Mouse (Mus musculus): ENCODE measurements around the gene Exoc2.

Exoc2 gene

DNA sequence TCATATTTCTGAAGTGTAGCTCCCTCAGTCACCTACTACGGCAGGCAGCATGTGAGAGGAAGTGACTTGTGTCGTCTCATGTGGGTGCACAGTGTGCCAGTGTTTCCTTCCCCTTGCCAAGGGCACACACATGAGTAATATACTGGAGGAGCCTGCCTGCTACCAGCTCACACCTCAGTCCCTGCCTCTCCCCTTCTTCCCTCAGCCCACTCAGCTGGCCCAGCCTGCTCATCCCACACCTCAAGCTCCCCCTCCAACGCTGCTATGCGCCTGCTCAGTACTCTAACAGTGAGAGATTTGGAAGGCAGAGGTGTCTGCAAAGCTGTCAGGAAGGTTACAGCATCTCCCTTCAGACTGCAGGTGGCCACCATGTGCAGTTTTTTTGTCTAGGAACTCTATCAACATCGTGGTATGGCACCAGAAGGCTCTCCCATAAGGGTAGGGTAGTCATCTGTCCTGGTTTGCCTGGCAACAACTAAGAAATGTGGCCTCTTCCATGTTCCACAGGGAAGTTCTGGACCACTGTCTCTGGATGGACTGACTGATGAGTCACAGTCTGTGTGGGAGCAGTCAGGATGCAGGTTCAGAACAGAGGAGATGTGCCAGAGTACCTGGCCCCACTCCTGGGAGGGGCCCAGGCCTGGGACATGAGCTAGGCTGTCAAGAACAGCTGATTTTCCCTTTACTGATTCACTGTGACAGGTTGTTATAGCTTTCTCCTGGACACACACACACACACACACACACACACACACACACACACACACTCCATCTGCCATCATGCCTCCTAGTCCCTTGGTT lies 187.5 kb downstream of the Exoc2 start:
- in situ Hi-C loops (cut with MboI, MseI): no loop called here

DNA sequence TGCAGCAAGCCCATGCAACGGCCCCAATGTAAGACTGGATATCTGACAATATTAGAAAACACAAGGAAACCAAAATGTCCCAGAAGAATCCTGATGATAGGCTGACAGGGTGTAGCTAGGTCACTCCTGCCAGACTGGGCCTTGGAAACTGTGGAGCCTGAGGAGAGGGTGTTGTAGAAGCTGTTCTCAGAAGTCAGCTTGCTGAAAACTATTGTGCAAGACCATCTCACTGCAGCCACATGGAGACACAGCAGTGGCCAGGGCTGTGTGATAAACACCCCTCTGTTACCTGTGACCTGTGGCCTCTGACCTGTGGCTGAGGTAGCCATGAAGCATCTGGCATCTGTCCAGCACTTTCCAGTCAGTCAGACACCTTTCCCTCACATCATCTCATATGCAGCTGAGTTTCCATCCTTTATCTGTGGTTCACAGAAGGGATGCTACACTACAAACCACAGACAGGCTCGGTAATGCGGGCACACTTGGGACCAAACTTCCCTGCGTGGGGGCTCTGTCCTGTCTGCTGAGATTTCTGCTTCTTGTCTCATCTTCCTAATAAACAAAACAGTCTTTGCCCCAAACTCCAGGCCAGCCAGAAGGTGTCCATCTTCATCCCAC lies 188.4 kb downstream of the Exoc2 start:
- in situ Hi-C loops (cut with MboI, MseI): no loop called here

DNA sequence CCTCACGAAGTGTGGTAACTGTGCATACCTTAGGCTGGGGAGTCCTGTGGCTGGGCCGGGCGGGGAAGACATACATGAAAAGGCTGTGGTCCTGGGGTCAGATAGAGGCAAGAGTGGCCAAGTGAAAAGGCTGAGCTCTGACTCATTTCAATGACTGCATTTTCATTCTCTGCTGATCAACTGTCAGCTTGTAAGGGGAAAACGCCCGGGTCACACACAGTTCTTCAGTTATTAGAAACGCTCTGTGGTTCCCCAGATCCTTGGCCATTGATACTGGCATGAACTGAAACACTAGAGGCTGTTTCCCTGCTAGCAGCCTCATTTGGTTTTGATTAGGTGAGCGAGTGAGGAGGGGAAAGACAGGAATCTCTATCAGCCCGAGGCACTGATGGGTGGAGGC lies 191.5 kb downstream of the Exoc2 start:
- in situ Hi-C loops (cut with MboI, MseI): no loop called here

DNA sequence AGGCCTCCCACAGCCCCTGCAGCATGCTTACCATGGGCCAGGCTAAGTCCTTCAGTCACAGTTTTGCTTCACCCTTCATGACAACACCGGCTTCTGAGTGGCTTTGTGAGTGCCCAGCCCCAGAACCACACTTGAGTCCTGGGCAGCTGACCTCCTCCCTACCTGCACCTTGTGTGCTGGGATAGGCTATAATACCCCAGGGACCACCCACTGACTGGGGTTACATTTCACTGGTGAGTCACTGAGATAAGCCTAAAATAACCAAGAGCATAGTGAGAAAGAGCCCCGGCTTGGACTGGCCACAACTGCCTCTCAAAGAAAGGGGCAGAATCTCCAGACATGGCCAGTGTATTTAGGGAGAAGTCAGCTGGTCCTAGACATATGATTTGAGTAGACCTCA lies 192.0 kb downstream of the Exoc2 start:
- in situ Hi-C loops (cut with MboI, MseI): no loop called here

DNA sequence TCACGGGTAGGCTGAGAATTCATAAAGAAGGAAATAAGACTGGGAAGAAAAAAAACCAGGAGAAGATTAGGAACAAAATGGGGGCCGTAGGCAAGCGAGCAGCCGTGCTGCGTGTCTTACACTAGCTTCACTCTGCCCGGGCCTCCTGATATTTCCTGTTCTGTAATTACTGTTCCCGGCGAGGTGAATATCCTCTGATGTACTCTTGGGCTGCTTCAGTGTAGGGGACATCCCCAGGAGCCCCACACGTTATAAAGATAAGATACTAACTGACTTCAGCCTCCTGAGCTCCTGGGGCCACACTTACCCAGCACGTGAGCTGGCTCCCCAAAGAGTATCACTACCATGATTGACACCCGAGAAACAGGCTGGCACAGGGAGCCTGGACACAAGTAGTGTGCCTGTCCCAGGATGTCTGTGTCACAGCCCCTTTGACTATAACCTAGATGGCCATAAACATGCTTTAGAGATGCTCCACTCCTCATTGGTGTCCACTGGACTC lies 196.2 kb downstream of the Exoc2 start:
- in situ Hi-C loops (cut with MboI, MseI): no loop called here

DNA sequence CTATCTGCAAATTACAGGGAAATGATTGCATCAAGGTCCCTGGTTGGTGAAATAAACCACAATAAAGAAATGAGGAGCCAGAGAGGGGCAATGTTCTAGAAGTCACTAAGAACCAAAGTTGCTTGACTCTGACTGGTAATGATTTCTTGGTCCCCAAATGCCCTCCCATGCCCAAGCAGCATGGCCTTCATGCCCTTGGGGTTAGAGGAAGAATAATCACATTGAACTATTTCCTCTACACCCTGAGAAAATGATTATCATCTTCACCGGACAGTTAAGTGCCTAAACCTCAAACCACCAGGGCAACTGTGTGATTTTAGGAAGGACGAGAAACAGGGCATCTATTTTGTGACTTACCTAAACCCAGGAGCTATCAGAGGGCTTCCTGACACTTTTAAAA lies 197.9 kb downstream of the Exoc2 start:
- in situ Hi-C loops (cut with MboI, MseI): no loop called here

DNA sequence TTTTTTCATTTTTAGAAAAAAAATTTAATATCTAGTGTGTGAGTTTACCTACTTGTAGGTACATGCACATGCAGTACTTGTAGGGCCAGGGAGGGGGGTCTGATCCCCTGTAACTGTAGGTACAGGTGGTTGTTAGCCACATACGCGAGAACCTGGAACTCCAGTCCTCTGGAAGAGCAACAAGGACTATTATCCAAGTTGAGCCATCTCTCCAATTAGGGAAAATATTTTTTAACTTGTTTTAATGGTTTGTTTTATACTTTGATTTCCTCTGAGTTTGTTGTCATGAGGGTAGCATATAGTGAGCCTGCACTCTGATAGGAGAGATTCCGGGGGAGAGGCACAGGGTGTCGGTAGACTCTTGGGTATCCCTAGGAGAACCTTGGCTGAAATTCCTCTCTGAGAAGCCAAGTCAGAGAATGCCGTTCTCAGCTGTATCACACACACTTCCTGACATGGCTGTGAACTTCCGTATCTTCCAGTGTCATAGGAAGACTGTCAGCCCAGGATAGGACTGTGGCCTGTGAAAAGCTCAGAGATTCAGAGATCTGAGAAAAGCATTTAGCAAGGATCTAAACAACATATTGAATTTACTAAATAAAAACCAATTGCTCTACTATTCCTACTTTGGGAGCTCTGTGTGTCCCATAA lies 206.3 kb downstream of the Exoc2 start:
- in situ Hi-C loops (cut with MboI, MseI): no loop called here

DNA sequence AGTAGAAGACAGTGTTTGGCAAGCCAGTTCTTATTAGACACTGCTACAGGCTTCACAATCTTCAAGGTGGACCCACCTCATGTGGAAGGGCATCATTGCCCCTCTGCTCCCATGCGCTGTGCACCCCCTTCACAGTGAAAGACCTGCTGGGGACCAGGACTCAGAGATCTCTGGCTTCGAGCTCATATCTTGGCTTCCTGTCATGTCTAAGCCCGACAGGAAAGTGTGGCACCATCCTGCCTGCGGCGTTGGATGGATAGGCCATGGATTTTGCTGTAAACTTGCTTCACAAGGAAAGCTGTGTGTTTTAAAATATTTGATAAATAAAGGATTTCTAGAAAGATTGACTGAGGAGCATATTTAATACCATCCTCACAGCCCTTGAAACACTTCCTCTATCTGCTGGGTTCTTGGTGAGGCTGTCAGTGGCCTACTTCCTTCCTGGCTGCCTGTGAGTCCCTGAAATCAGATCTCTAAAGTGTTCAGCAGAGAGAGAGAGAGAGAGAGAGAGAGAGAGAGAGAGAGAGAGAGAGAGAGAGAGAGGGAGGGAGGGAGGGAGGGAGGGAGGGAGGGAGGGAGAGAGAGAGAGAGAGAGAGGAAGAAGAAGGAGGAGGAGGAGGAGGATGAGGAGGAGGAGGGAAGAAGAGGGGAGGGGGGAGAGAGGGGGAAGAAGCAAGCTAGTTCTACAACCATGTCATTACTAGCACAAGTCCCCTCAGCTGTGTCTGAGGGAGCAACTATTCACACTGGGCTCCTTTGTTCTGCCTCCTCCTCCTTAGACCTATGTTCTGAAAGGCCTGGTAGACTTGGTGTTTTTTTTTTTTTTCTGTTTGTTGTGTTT lies 207.0 kb downstream of the Exoc2 start:
- in situ Hi-C loops (cut with MboI, MseI): no loop called here

DNA sequence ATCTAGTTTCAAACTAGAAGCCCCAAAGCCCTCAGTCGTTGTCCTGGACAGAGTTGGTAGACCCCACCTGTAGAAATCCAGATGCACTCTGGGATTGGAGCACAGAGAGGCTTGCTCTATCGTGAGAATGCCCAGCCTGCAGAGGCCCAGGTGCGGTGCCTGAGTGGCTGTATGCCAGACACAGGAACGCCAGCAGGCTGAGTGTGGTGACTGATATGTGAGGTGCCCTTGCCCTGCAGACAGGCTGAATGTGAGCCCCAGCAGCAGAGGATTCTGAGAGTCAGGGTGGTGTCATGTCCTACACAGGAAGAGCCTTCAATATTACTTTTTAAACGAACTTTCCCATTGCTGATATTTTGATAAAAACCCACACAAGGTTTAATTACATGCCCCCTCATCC lies 208.0 kb downstream of the Exoc2 start:
- in situ Hi-C loops (cut with MboI, MseI): no loop called here

DNA sequence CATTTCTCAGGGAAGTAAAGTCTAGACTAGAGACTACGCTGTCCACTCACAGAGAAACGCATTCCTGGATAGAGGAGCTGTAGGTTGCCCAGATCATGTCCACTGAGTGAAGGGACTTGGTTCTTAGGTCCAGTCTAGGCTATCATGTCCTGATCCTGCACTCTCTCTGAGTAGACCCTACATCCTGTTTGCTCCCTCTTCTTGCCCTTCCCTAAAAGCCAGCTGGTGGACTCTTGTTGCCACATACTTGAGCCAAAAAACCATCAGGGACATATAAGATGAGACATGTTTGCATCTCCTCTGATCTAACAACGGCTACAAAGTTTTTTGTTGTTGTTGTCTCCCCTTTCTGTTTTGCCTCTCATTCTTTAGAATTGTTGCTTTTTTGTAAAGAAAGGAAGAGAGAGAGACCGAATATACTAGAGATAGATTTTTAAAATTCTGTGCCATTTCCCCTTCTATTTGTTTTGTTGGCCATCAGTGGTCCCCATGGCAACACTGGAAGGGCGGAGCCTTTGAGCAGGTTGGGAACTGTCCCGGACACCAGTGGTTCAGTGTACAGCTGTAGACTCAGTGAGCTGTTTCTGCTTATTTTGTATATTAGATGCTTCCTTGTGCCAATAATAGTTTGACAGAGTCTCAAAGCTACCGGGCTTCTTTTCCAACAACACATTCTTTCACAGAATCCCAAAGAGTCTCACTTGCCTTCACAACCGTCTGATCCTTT lies 209.7 kb downstream of the Exoc2 start:
- in situ Hi-C loops (cut with MboI, MseI): no loop called here
